Mouse (Mus musculus) CH12.LX (cell line): ENCODE measurements around the gene Rxfp4. TPM values are rescaled to one million over a fixed set of nuclear protein-coding genes. Genes with fewer than 3 reads are reported as not detected.

Source experiments
- DNase-seq: peaks from one replicate; pipeline ENCODE4 v3.0.0-alpha.2; 2013; ENCODE audit errors: extremely low read depth
- H3K27ac ChIP-seq: 2 replicates; pipeline ENCODE4 v1.5.1; 2012; ENCODE audit warnings: low read depth, mild to moderate bottlenecking, control low read depth, moderate library complexity; ENCODE audit not compliant: insufficient read depth
- H3K27me3 ChIP-seq: replicated peaks from 2 replicates; pipeline ENCODE3; 2012; ENCODE audit warnings: inconsistent platforms
- H3K36me3 ChIP-seq, 2 experiments: replicated peaks in 1 of 2; 2 replicates each; pipeline versions ENCODE3 to v1.6.1; 2012; ENCODE audit warnings: inconsistent platforms in 1 of 2, low read length in 1 of 2, mild to moderate bottlenecking in 1 of 2, mixed read lengths in 1 of 2, moderate library complexity in 1 of 2; ENCODE audit not compliant: control insufficient read depth in 1 of 2, insufficient read depth in 1 of 2
- H3K4me1 ChIP-seq, 2 experiments: 2 replicates each; pipeline ENCODE4 v1.6.1; 2012; ENCODE audit warnings: inconsistent platforms in 1 of 2, moderate library complexity in 1 of 2; ENCODE audit not compliant: insufficient read depth in 2 of 2, control insufficient read depth in 1 of 2
- H3K4me2 ChIP-seq: 2 replicates; pipeline ENCODE4 v1.6.1; 2012; ENCODE audit warnings: low read depth, mild to moderate bottlenecking, control low read depth; ENCODE audit not compliant: poor library complexity, insufficient read depth, severe bottlenecking
- H3K4me3 ChIP-seq, 3 experiments: fragments of 150-350 bp in 1 of 3; sonication (generic) in 1 of 3; replicated peaks in 1 of 3; 2 replicates each; pipeline versions ENCODE3 to v1.5.1; 2011 to 2012; ENCODE audit warnings: low read depth in 2 of 3, low read length in 2 of 3, mild to moderate bottlenecking in 2 of 3, moderate library complexity in 2 of 3, control low read depth in 1 of 3, improper control_type of control experiment in 1 of 3, inconsistent platforms in 1 of 3, mixed read lengths in 1 of 3; ENCODE audit not compliant: poor library complexity in 1 of 3
- H3K79me2 ChIP-seq: replicated peaks from 2 replicates; pipeline ENCODE4 v1.6.1; 2012; ENCODE audit warnings: mild to moderate bottlenecking, moderate library complexity; ENCODE audit not compliant: control insufficient read depth, poor library complexity, insufficient read depth, severe bottlenecking; ENCODE audit errors: extremely low read depth
- H3K9ac ChIP-seq: 2 replicates; pipeline ENCODE4 v1.6.1; 2012; ENCODE audit warnings: low read depth, mild to moderate bottlenecking, control low read depth, moderate library complexity; ENCODE audit not compliant: insufficient read depth
- H3K9me3 ChIP-seq: replicated peaks from 2 replicates; pipeline ENCODE3; 2012; ENCODE audit warnings: low read length, inconsistent platforms, mixed read lengths
- CHD2 ChIP-seq: IDR thresholded peaks from 2 replicates; pipeline ENCODE4 v1.6.1; 2011; ENCODE audit warnings: low read length, improper control_type of control experiment
- ELF1 ChIP-seq: IDR thresholded peaks from 2 replicates; pipeline ENCODE4 v1.6.1; 2014; ENCODE audit warnings: low read depth, mild to moderate bottlenecking, inconsistent platforms, low read length, improper control_type of control experiment
- ETS1 ChIP-seq: conservative IDR thresholded peaks from 2 replicates; pipeline ENCODE4 v1.6.1; 2012; ENCODE audit warnings: low read depth, mild to moderate bottlenecking, inconsistent platforms, low read length, improper control_type of control experiment, moderate library complexity
- GABPA ChIP-seq: IDR thresholded peaks from 2 replicates; pipeline ENCODE4 v1.6.1; 2012; ENCODE audit warnings: low read depth, low read length, improper control_type of control experiment, inconsistent platforms; ENCODE audit not compliant: insufficient replicate concordance
- HCFC1 ChIP-seq: IDR thresholded peaks from 2 replicates; pipeline ENCODE4 v1.6.1; 2012; ENCODE audit warnings: low read depth, mild to moderate bottlenecking, inconsistent platforms, low read length, improper control_type of control experiment
- IRF4 ChIP-seq: IDR thresholded peaks from 2 replicates; pipeline ENCODE4 v1.6.1; 2014; ENCODE audit warnings: low read depth, mild to moderate bottlenecking, inconsistent platforms, low read length, improper control_type of control experiment
- MAFK ChIP-seq: IDR thresholded peaks from 2 replicates; pipeline ENCODE4 v1.6.1; 2011; ENCODE audit warnings: low read length, improper control_type of control experiment; ENCODE audit not compliant: insufficient replicate concordance
- MAX ChIP-seq: IDR thresholded peaks from 2 replicates; pipeline ENCODE4 v1.6.1; 2011; ENCODE audit warnings: low read length, improper control_type of control experiment
- MAZ ChIP-seq: IDR thresholded peaks from 2 replicates; pipeline ENCODE4 v1.6.1; 2012; ENCODE audit warnings: low read depth, mild to moderate bottlenecking, inconsistent platforms, low read length, improper control_type of control experiment, moderate library complexity
- MEF2A ChIP-seq: IDR thresholded peaks from 2 replicates; pipeline ENCODE4 v1.6.1; 2014; ENCODE audit warnings: low read depth, mild to moderate bottlenecking, inconsistent platforms, low read length, improper control_type of control experiment, borderline replicate concordance
- MXI1 ChIP-seq: IDR thresholded peaks from 2 replicates; pipeline ENCODE4 v1.6.1; 2011; ENCODE audit warnings: mild to moderate bottlenecking, low read depth, low read length, improper control_type of control experiment
- MYC ChIP-seq: IDR thresholded peaks from 2 replicates; pipeline ENCODE4 v1.6.1; 2011; ENCODE audit warnings: low read depth, mild to moderate bottlenecking, improper control_type of control experiment, low read length
- NRF1 ChIP-seq: IDR thresholded peaks from 2 replicates; pipeline ENCODE4 v1.6.1; 2014; ENCODE audit warnings: low read depth, mild to moderate bottlenecking, inconsistent platforms, low read length, improper control_type of control experiment, moderate library complexity
- POLR2AphosphoS2 ChIP-seq: IDR thresholded peaks from 2 replicates; pipeline ENCODE4 v1.6.1; 2011; ENCODE audit warnings: low read depth, low read length, improper control_type of control experiment
- SIN3A ChIP-seq: IDR thresholded peaks from 2 replicates; pipeline ENCODE4 v1.6.1; 2012; ENCODE audit warnings: low read length, improper control_type of control experiment, inconsistent platforms
- SMC3 ChIP-seq: IDR thresholded peaks from 2 replicates; pipeline ENCODE4 v1.6.1; 2011; ENCODE audit warnings: low read depth, low read length, improper control_type of control experiment
- TBP ChIP-seq: conservative IDR thresholded peaks from 2 replicates; pipeline ENCODE4 v1.6.1; 2011; ENCODE audit warnings: low read depth, low read length, improper control_type of control experiment
- TCF12 ChIP-seq: IDR thresholded peaks from 2 replicates; pipeline ENCODE4 v1.6.1; 2014; ENCODE audit warnings: low read depth, mild to moderate bottlenecking, inconsistent platforms, low read length, improper control_type of control experiment
- ZKSCAN1 ChIP-seq: IDR thresholded peaks from 2 replicates; pipeline ENCODE4 v1.6.1; 2012; ENCODE audit warnings: low read depth, inconsistent platforms, low read length, improper control_type of control experiment, borderline replicate concordance
- ZMIZ1 ChIP-seq: IDR thresholded peaks from 2 replicates; pipeline ENCODE4 v1.6.1; 2012; ENCODE audit warnings: low read depth, mild to moderate bottlenecking, inconsistent platforms, low read length, improper control_type of control experiment
- dilution Hi-C: fragments of 300-500 bp; cut with MboI; formaldehyde crosslinking; loops from 2 replicates; pipeline ENCODE4 v1.14.3; 2020; ENCODE audit warnings: low sequenced_read_pairs; ENCODE audit not compliant: extremely low pct_unique_long_range_greater_than_20kb, extremely low pct_ligation_motif_present
- in situ Hi-C: fragments of 300-500 bp; cut with MboI; formaldehyde crosslinking; loops from 3 replicates; pipeline ENCODE4 v1.14.3; 2019; ENCODE audit warnings: low sequenced_read_pairs, low pct_ligation_motif_present, low pct_unique_long_range_greater_than_20kb, mixed read lengths
- polyA plus RNA-seq: library from polyadenylated mRNA; unstranded; fragments of >175 nt; gene quantifications from 2 replicates; pipeline ENCODE4 v1.2.1, GENCODE M21; 2012; ENCODE audit warnings: low read depth; ENCODE audit not compliant: insufficient read length
- total RNA-seq, 2 experiments: library from RNA; depleted of rRNA; stranded (reverse); fragments of 300-350 nt in 1 of 2; fragments of >200 nt in 1 of 2; gene quantifications; 2 replicates each; pipeline ENCODE4 v1.2.3; 2012 to 2014

The Rxfp4 gene
- total and polyA plus RNA-seq, 3 experiments: not detected

DNA sequence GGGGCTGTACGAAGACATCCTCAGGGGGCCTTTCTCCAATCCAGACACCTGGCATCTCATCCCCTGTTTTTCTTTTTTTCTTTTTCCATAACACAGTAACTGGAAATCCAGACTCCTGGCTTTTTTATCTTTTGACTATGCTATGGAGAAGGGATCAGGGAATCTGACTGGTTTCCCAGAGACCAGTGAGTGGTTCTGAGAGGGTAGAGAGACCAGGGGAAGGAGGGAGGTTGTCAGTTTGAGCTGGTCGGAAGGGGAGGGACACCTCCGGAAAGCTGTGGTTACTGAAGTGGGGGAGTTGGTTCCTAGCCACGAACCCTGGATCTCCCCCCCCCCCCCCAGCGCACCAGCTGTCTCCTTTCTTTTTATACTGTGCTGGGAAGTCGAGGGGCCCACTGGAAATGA is 30.0 kb downstream of the Rxfp4 start:
- H3K27ac ChIP-seq: no peak overlapping the region
- dilution Hi-C loops (no loop called here), in situ Hi-C loops (loop anchor here (25.0 kb wide), 1 partner anchor 114 kb away; no protein-coding TSS in a partner anchor)
- H3K9me3 ChIP-seq: no peaks in the 10 kb centered on the region
- H3K79me2 ChIP-seq: peaks cover 67% of the 10 kb centered on the region
- peak overlapping the region; percentile 97 for H3K9ac ChIP-seq
- no peak for DNase-seq
- peak overlapping the region; percentile 44 to 88 (median 88) for H3K4me3 ChIP-seq
- H3K36me3 ChIP-seq: peaks cover 15 to 39% of the 10 kb centered on the region in 2 experiments
- H3K4me1 ChIP-seq: peaks cover 17 to 68% of the 10 kb centered on the region in 2 experiments
- H3K27me3 ChIP-seq: peaks cover 5% of the 10 kb centered on the region
- peak overlapping the region; percentile 78 for H3K4me2 ChIP-seq
- TF ChIP-seq TCF12 (peak; percentile 23; the same call in 1 of the 2 replicates), HCFC1 (0 out of 2 replicates have a peak, but pooled peaks have one; percentile 31), GABPA (no peak), ETS1 (no peak), MAZ (peak; percentile 54; the same call in 1 of the 2 replicates)

DNA sequence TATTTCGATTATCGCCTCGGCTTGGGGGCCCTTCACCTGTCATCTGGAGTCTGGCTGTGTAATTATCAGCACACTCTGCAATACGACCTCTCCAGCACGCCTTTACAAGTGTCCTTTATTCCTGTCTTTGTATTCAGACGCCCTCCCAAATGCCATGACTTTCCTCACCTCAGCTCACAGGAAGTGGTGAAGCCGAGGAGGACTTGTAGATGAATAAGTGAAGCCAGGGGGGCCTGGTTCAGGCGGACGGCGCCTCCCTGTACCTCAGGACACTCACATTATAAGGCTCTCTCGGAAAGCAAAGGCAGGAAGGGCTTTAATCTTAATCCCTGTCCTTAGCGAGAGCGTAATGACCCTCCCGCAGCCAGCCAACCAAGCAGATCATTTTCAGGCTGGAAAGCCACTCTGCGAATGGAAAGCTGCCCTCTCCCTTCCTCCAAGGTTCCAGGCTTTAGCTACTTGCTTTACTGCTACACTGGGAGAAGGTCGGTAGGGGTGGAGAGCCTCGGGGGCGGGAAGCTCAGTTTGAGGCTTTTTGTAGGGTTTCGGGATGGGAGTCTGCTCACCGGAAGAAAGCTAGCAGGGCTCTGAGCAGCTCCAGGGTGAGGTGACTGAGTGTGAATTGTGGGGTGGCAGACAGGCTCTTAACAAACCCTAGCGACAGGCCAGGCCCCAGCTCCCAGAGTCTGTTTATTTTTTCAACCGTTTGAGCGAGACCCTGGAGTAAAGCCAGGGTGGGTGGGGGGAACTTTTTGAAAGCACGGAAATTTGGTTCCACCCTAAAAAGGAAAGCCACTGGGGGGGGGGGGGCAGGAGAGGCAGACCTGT is 30.6 kb downstream of the Rxfp4 start:
- in situ Hi-C loops: loop anchor here (25.0 kb wide), 1 partner anchor 115 kb away; no protein-coding TSS in a partner anchor
- no peak for DNase-seq
- H3K36me3 ChIP-seq: peaks cover 15 to 35% of the 10 kb centered on the region in 2 experiments

DNA sequence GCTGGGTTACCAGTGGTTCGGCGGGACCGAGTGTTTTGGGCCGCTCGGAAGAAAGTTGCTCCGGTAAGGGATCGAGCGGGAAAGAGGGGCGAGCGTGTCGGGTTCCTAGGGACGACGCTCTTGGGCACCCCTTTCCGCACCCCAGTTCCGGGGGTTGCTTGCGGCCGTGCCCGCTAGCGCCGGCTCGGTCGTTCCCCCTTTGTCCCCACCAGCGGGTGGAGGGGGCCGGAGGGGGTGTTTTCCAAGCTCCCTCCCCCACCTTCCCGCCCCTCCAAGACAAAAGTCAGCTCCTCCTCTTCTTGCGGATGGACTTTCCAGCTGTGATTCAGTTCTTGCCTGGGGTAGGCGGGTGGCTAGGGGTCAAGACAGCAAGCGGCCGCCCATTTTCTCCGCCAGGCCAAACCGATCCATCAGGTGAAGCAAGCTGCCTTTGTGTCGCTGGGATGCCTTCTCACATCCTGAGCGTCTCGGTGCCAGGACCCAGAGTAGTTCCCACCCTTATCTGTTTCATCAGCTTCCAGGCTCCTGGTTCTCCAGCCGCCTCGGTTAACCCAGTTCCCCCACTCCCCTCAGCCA is 31.3 kb downstream of the Rxfp4 start:
- Histone ChIP-seq H3K4me1 (peaks cover 19 to 68% of the 10 kb centered on the region in 2 experiments), H3K79me2 (peaks cover 55% of the 10 kb centered on the region), H3K9me3 (no peaks in the 10 kb centered on the region), H3K27me3 (peaks cover 8% of the 10 kb centered on the region), H3K4me2 (peak overlapping the region; percentile 78), H3K36me3 (peaks cover 15 to 30% of the 10 kb centered on the region in 2 experiments), H3K4me3 (peak overlapping the region; percentile 88 to 97 (median 88)), H3K27ac (peak overlapping the region; percentile 70), H3K9ac (peak overlapping the region; percentile 97)
- no peak for DNase-seq
- dilution Hi-C loops: no loop called here
- in situ Hi-C loops: loop anchor here (25.0 kb wide), 1 partner anchor 116 kb away; no protein-coding TSS in a partner anchor
- TF ChIP-seq HCFC1 (no peak), POLR2AphosphoS2 (no peak), SMC3 (no peak), MYC (no peak), MAX (no peak), IRF4 (0 out of 2 replicates have a peak, but pooled peaks have one; percentile 9), MAFK (no peak), CHD2 (no peak), MXI1 (peak; percentile 61), MEF2A (0 out of 2 replicates have a peak, but pooled peaks have one; percentile 5), SIN3A (peak; percentile 76), ELF1 (no peak), TBP (no peak), GABPA (no peak), MAZ (no peak; the same call in 1 of the 2 replicates), NRF1 (no peak)

More for the DNA sequence above, 30.6 kb downstream of the Rxfp4 start:
- no peaks in the 10 kb centered on the region for H3K9me3 ChIP-seq
- H3K4me2 ChIP-seq: peak overlapping the region; percentile 78
- H3K27me3 ChIP-seq: peaks cover 8% of the 10 kb centered on the region
- H3K79me2 ChIP-seq: peaks cover 60% of the 10 kb centered on the region
- peak overlapping the region; percentile 88 to 97 (median 88) for H3K4me3 ChIP-seq
- H3K4me1 ChIP-seq: peaks cover 17 to 68% of the 10 kb centered on the region in 2 experiments
- H3K27ac ChIP-seq: peak overlapping the region; percentile 44
- dilution Hi-C loops: no loop called here
- no peak for TF ChIP-seq ZMIZ1
- TF ChIP-seq SIN3A: peak; percentile 15; the same call in 1 of the 2 replicates
- TF ChIP-seq ZKSCAN1: no peak
- TF ChIP-seq, all 38 proteins: peak for 1
- peak overlapping the region; percentile 97 for H3K9ac ChIP-seq
